Mouse (Mus musculus) MEL (cell line): ENCODE data around the gene Rps3a1. TPM values are rescaled to one million over a fixed set of nuclear protein-coding genes. Genes with fewer than 3 reads are reported as not detected.

Source experiments
- DNase-seq: peaks from one replicate; pipeline ENCODE4 v3.0.0; 2011; ENCODE audit warnings: low read depth, low spot score
- H3K27ac ChIP-seq: 2 replicates; pipeline ENCODE4 v1.5.1; 2012; ENCODE audit warnings: low read depth, mild to moderate bottlenecking, control low read depth, low read length, moderate library complexity; ENCODE audit not compliant: control insufficient read depth
- H3K27me3 ChIP-seq, 2 experiments: fragments of 150-350 bp in 1 of 2; sonication (generic) in 1 of 2; 2 replicates each; pipeline ENCODE4 v1.6.1; 2012; ENCODE audit warnings: low read length in 2 of 2, mild to moderate bottlenecking in 2 of 2, improper control_type of control experiment in 1 of 2, moderate library complexity in 1 of 2; ENCODE audit not compliant: insufficient read depth in 2 of 2, control insufficient read depth in 1 of 2
- H3K36me3 ChIP-seq, 2 experiments: 2 replicates each; pipeline ENCODE4 v1.6.1; 2012 to 2014; ENCODE audit warnings: low read length in 2 of 2, improper control_type of control experiment in 1 of 2, inconsistent platforms in 1 of 2, mild to moderate bottlenecking in 1 of 2; ENCODE audit not compliant: insufficient read depth in 2 of 2, control insufficient read depth in 1 of 2
- H3K4me1 ChIP-seq, 2 experiments: fragments of 150-350 bp in 1 of 2; sonication (generic) in 1 of 2; 2 replicates each; pipeline ENCODE4 v1.6.1; 2012; ENCODE audit warnings: low read length in 2 of 2, improper control_type of control experiment in 1 of 2, mild to moderate bottlenecking in 1 of 2; ENCODE audit not compliant: insufficient read depth in 2 of 2, control insufficient read depth in 1 of 2
- H3K4me3 ChIP-seq, 2 experiments: fragments of 150-350 bp in 1 of 2; sonication (generic) in 1 of 2; 2 replicates each; pipeline ENCODE4 v1.5.1; 2012; ENCODE audit warnings: low read depth in 2 of 2, low read length in 2 of 2, mild to moderate bottlenecking in 2 of 2, moderate library complexity in 2 of 2, control low read depth in 1 of 2, improper control_type of control experiment in 1 of 2; ENCODE audit not compliant: control insufficient read depth in 1 of 2, insufficient read depth in 1 of 2
- H3K79me2 ChIP-seq: 2 replicates; pipeline ENCODE4 v1.6.1; 2012; ENCODE audit warnings: mild to moderate bottlenecking, low read length, moderate library complexity; ENCODE audit not compliant: control insufficient read depth, poor library complexity, insufficient read depth
- H3K9ac ChIP-seq: 2 replicates; pipeline ENCODE4 v1.6.1; 2012; ENCODE audit warnings: low read depth, mild to moderate bottlenecking, control low read depth, low read length, moderate library complexity; ENCODE audit not compliant: control insufficient read depth, poor library complexity, severe bottlenecking
- H3K9me3 ChIP-seq: fragments of 150-350 bp; sonication (generic); replicated peaks from 2 replicates; pipeline ENCODE4 v1.6.1; 2012; ENCODE audit warnings: mild to moderate bottlenecking, low read length, improper control_type of control experiment, moderate library complexity; ENCODE audit not compliant: insufficient read depth
- BHLHE40 ChIP-seq: IDR thresholded peaks from 2 replicates; pipeline ENCODE4 v1.6.1; 2012; ENCODE audit warnings: low read depth, mild to moderate bottlenecking, inconsistent platforms, low read length, improper control_type of control experiment, borderline replicate concordance
- CHD1 ChIP-seq: IDR thresholded peaks from 2 replicates; pipeline ENCODE4 v1.6.1; 2012; ENCODE audit warnings: low read depth, mild to moderate bottlenecking, inconsistent platforms, low read length, improper control_type of control experiment
- CHD2 ChIP-seq: IDR thresholded peaks from 2 replicates; pipeline ENCODE4 v1.6.1; 2011; ENCODE audit warnings: low read length, improper control_type of control experiment
- E2F4 ChIP-seq: IDR thresholded peaks from 2 replicates; pipeline ENCODE4 v1.6.1; 2011; ENCODE audit warnings: low read depth, low read length, improper control_type of control experiment, borderline replicate concordance
- ELF1 ChIP-seq: IDR thresholded peaks from 2 replicates; pipeline ENCODE4 v1.6.1; 2014; ENCODE audit warnings: low read depth, mild to moderate bottlenecking, inconsistent platforms, low read length, improper control_type of control experiment, moderate library complexity
- ETS1 ChIP-seq: IDR thresholded peaks from 2 replicates; pipeline ENCODE4 v1.6.1; 2012; ENCODE audit warnings: low read depth, mild to moderate bottlenecking, inconsistent platforms, low read length, improper control_type of control experiment, moderate library complexity
- GABPA ChIP-seq: IDR thresholded peaks from 2 replicates; pipeline ENCODE4 v1.6.1; 2012; ENCODE audit warnings: low read depth, mild to moderate bottlenecking, inconsistent platforms, low read length, improper control_type of control experiment, moderate library complexity
- HCFC1 ChIP-seq: IDR thresholded peaks from 2 replicates; pipeline ENCODE4 v1.6.1; 2012; ENCODE audit warnings: low read depth, mild to moderate bottlenecking, inconsistent platforms, low read length, improper control_type of control experiment, moderate library complexity
- JUND ChIP-seq: IDR thresholded peaks from 2 replicates; pipeline ENCODE4 v1.6.1; 2011; ENCODE audit warnings: low read depth, mild to moderate bottlenecking, improper control_type of control experiment, low read length
- MAFK ChIP-seq: IDR thresholded peaks from 2 replicates; pipeline ENCODE4 v1.6.1; 2011; ENCODE audit warnings: low read depth, mild to moderate bottlenecking, low read length, improper control_type of control experiment, borderline replicate concordance
- MAZ ChIP-seq: IDR thresholded peaks from 2 replicates; pipeline ENCODE4 v1.6.1; 2012; ENCODE audit warnings: low read depth, mild to moderate bottlenecking, inconsistent platforms, low read length, improper control_type of control experiment
- MEF2A ChIP-seq: IDR thresholded peaks from 2 replicates; pipeline ENCODE4 v1.6.1; 2014; ENCODE audit warnings: low read depth, mild to moderate bottlenecking, inconsistent platforms, low read length, improper control_type of control experiment; ENCODE audit not compliant: poor library complexity, insufficient replicate concordance, severe bottlenecking; ENCODE audit errors: extremely low read depth
- MXI1 ChIP-seq: IDR thresholded peaks from 2 replicates; pipeline ENCODE4 v1.6.1; 2011; ENCODE audit warnings: mild to moderate bottlenecking, low read depth, low read length, improper control_type of control experiment
- POLR2A ChIP-seq, 2 experiments: IDR thresholded peaks; 2 replicates each; pipeline ENCODE4 v1.6.1; 2011 to 2012; ENCODE audit warnings: low read length in 2 of 2, mild to moderate bottlenecking in 2 of 2, control low read depth in 1 of 2, improper control_type of control experiment in 1 of 2, low read depth in 1 of 2, moderate library complexity in 1 of 2; ENCODE audit not compliant: control insufficient read depth in 1 of 2, insufficient read depth in 1 of 2, poor library complexity in 1 of 2
- POLR2AphosphoS5 ChIP-seq: IDR thresholded peaks from 2 replicates; pipeline ENCODE4 v1.6.1; 2012; ENCODE audit warnings: low read depth, borderline replicate concordance, mild to moderate bottlenecking, inconsistent platforms, low read length, moderate library complexity, mixed read lengths
- TAL1 ChIP-seq: IDR thresholded peaks from 2 replicates; pipeline ENCODE4 v1.6.1; 2012; ENCODE audit warnings: mild to moderate bottlenecking, inconsistent platforms, low read length, moderate library complexity, mixed read lengths
- TBP ChIP-seq: IDR thresholded peaks from 2 replicates; pipeline ENCODE4 v1.8.0; 2011; ENCODE audit warnings: low read depth, low read length, improper control_type of control experiment
- TCF12 ChIP-seq: IDR thresholded peaks from 2 replicates; pipeline ENCODE4 v1.6.1; 2014; ENCODE audit warnings: low read depth, mild to moderate bottlenecking, inconsistent platforms, low read length, improper control_type of control experiment, moderate library complexity
- ZC3H11A ChIP-seq: IDR thresholded peaks from 2 replicates; pipeline ENCODE4 v1.6.1; 2012; ENCODE audit warnings: low read depth, mild to moderate bottlenecking, inconsistent platforms, low read length, improper control_type of control experiment
- ZNF384 ChIP-seq: IDR thresholded peaks from 2 replicates; pipeline ENCODE4 v1.6.1; 2012; ENCODE audit warnings: low read depth, mild to moderate bottlenecking, inconsistent platforms, low read length, improper control_type of control experiment
- polyA plus RNA-seq, 2 experiments: library from polyadenylated mRNA; stranded (reverse) in 1 of 2; unstranded in 1 of 2; fragments of >175 nt in 1 of 2; fragments of >200 nt in 1 of 2; gene quantifications; 2 replicates each; pipeline versions ENCODE4 v1.2.1 to v1.2.4; 2012; ENCODE audit warnings: low replicate concordance in 2 of 2, low read depth in 1 of 2; ENCODE audit not compliant: insufficient read length in 2 of 2, insufficient read depth in 1 of 2, missing spikeins in 1 of 2
- total RNA-seq: library from RNA; depleted of rRNA; stranded (reverse); fragments of 300-350 nt; gene quantifications from 2 replicates; pipeline ENCODE4 v1.2.3, GENCODE M21; 2012

Gene Rps3a1
- total and polyA plus RNA-seq, 3 experiments, result 1,198 to 2,507 TPM; not detected in 1

DNA sequence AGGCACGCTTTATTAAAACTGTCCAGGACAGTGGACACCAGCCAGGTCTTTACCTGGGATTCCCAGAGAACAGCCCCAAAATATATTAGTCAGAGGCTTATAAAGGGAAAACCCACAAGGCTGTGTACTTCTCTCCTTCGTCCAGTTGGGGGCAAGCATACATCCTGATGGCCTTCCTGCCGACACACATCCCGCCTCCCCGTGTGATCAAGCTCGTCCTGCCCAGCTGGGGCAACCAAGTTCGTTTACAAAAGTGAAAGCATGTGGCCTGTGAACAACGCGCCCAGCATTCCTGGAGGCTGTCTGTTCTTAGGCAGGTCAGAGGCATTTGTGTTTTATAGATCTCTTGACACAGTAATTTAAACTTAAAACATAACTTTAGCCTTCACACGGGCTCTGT is 32.4 kb downstream of the Rps3a1 start:
- no peak overlapping the region for H3K9ac ChIP-seq
- H3K36me3 ChIP-seq, result peaks cover 0 to 14% of the 10 kb centered on the region in 2 experiments; a peak in 2 of 4 replicates
- no peaks in the 10 kb centered on the region for H3K9me3 ChIP-seq
- no peaks in the 10 kb centered on the region for H3K27me3 ChIP-seq
- H3K4me1 ChIP-seq, result peaks cover 2 to 14% of the 10 kb centered on the region in 2 experiments; a peak in 2 of 4 replicates
- H3K79me2 ChIP-seq, result no peaks in the 10 kb centered on the region
- DNase-seq, result no peak
- no peak for TF ChIP-seq ETS1
- no peak for TF ChIP-seq ELF1
- TF ChIP-seq HCFC1, result no peak
- TF ChIP-seq POLR2AphosphoS5, result no peak
- TF ChIP-seq CHD1, result no peak
- no peak for TF ChIP-seq MAFK
- TF ChIP-seq MAZ, result no peak
- no peak for TF ChIP-seq TBP
- no peak overlapping the region for H3K4me3 ChIP-seq
- H3K27ac ChIP-seq, result no peak overlapping the region

DNA sequence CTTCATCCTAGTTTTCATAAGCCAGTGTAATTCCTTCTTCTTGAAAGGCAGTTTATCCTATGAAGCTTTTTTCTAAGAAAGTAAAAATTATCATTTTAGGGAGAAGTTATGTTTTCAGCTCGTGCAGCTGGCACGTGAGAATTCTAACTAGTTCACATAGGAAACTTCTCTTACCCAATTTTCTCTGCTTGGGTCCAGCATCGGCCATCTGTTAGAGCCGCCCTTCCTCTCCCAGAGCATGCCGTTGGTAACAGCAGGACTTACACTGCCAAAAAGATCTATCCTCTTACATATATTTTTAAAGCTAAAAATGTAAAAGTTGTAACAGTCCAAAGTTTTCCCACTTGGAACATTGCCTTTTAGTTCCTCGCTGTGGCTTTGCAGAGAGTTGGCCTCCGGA is 33.4 kb downstream of the Rps3a1 start:
- no peak for TF ChIP-seq GABPA
- no peak for TF ChIP-seq MXI1
- no peak for TF ChIP-seq CHD2
- TF ChIP-seq ZC3H11A, result no peak
- TF ChIP-seq TAL1, result no peak
- no peak for TF ChIP-seq E2F4
- no peak for TF ChIP-seq MAFK
- TF ChIP-seq POLR2A (IDR thresholded peaks at IDR 0.05; ENCODE audit: control insufficient read depth in 1 of 2, insufficient read depth in 1 of 2, low read depth in 1 of 2, low read length in 2 of 2, poor library complexity in 1 of 2), result no peak
- TF ChIP-seq MAZ, result no peak
- no peak for TF ChIP-seq ZNF384
- no peak for TF ChIP-seq JUND
- no peak for TF ChIP-seq TCF12
- no peak for TF ChIP-seq MEF2A
- no peak; the same call in 1 of the 2 replicates for TF ChIP-seq BHLHE40
- TF ChIP-seq, all 39 proteins: peak for 0
- H3K27ac ChIP-seq, result peak overlapping the region; percentile 83
- no peaks in the 10 kb centered on the region; the same call in 1 of the 2 replicates for H3K79me2 ChIP-seq
- H3K36me3 ChIP-seq, result peaks cover 0 to 18% of the 10 kb centered on the region in 2 experiments; a peak in 2 of 4 replicates
- no peaks in the 10 kb centered on the region for H3K27me3 ChIP-seq
- H3K9me3 ChIP-seq, result no peaks in the 10 kb centered on the region
- DNase-seq, result no peak
- peaks cover 4 to 14% of the 10 kb centered on the region in 2 experiments; a peak in 3 of 4 replicates for H3K4me1 ChIP-seq
- H3K9ac ChIP-seq, result peak overlapping the region; percentile 44
- no peak overlapping the region for H3K4me3 ChIP-seq
